ENCODE assay signal across 7 mouse cellular contexts in genomic region chr3:95930471-95930789, GRCm38 (mm10). TPM values are rescaled to one million over a fixed set of nuclear protein-coding genes. Genes with fewer than 3 reads are reported as not detected.
DNase-seq lines count a peak whose midpoint lies in the region; ATAC-seq and TF ChIP-seq lines count a peak whose summit lies in the region.

No protein-coding gene starts in this region.

- H3K9me3 ChIP-seq in forebrain, embryonic 12.5 days = no peaks in the 10 kb centered on the region
- H3K9me3 ChIP-seq in liver, embryonic 14.5 days (ENCODE audit: control insufficient read depth, low read length) = no peaks in the 10 kb centered on the region

- peak overlapping the region; percentile 69 for H3K4me2 ChIP-seq in forebrain, embryonic 12.5 days
- peak overlapping the region; percentile 90 for H3K4me2 ChIP-seq in liver, embryonic 14.5 days (ENCODE audit: low read depth)

- no peak for ATAC-seq in forebrain, embryonic 12.5 days (ENCODE audit: low FRiP score)
- no peak for ATAC-seq in liver, embryonic 14.5 days (ENCODE audit: insufficient read depth)
- ATAC-seq in frontal cortex, adult (ENCODE audit: low TSS enrichment) = no peak

- intact Hi-C loops in gastrocnemius, postnatal 36 days (cut with DNase I) = no loop called here

- TF ChIP-seq EP300 in liver, embryonic 14.5 days (IDR thresholded peaks at IDR 0.05; ENCODE audit: low read depth) = no peak

- peak overlapping the region; percentile 85 for H3K4me3 ChIP-seq in forebrain, embryonic 12.5 days (replicated peaks)
- H3K4me3 ChIP-seq in liver, embryonic 14.5 days (ENCODE audit: insufficient read depth in 1 of 2, low read depth in 2 of 2, low read length in 2 of 2) = peak overlapping the region; percentile 96 to 99

- 4% methylated on average over 5 of the region's 5 CpGs for WGBS in forebrain, embryonic 12.5 days
- WGBS in liver, embryonic 14.5 days (ENCODE audit: insufficient replicate concordance) = 0% methylated on average over 5 of the region's 5 CpGs

- H3K9ac ChIP-seq in forebrain, embryonic 12.5 days = peak overlapping the region; percentile 98
- H3K9ac ChIP-seq in liver, embryonic 14.5 days (replicated peaks) = peak overlapping the region; percentile 100

- H3K4me1 ChIP-seq in forebrain, embryonic 12.5 days = peaks cover 24% of the 10 kb centered on the region
- H3K4me1 ChIP-seq in liver, embryonic 14.5 days (replicated peaks; ENCODE audit: control insufficient read depth in 2 of 2, insufficient read depth in 2 of 2, low read length in 1 of 2) = peaks cover 14 to 19% of the 10 kb centered on the region in 2 experiments

- no peak for TF ChIP-seq CTCF in liver, embryonic 14.5 days (IDR thresholded peaks at IDR 0.05; ENCODE audit: low read depth)

- peak overlapping the region; percentile 89 for H3K27ac ChIP-seq in forebrain, embryonic 12.5 days
- peak overlapping the region; percentile 85 for H3K27ac ChIP-seq in liver, embryonic 14.5 days

- no peaks in the 10 kb centered on the region for H3K27me3 ChIP-seq in forebrain, embryonic 12.5 days
- no peaks in the 10 kb centered on the region for H3K27me3 ChIP-seq in liver, embryonic 14.5 days (ENCODE audit: control insufficient read depth, insufficient read depth, low read length)

- peaks cover 22% of the 10 kb centered on the region for H3K36me3 ChIP-seq in forebrain, embryonic 12.5 days (replicated peaks)
- peaks cover 19% of the 10 kb centered on the region for H3K36me3 ChIP-seq in liver, embryonic 14.5 days (replicated peaks; ENCODE audit: control insufficient read depth, insufficient read depth, low read depth)

- DNase-seq in 3T3-L1 (ENCODE audit: low read depth, low spot score) (peak; percentile 47), A20 (ENCODE audit: low read depth, low spot score) (peak; percentile 52)
- peak in 2 of 3 experiments; percentile 17 to 55 for DNase-seq in liver, embryonic 14.5 days (ENCODE audit: low read depth in 3 of 3, low spot score in 3 of 3)
- DNase-seq in gastrocnemius, postnatal 36 days = no peak
- DNase-seq in gastrocnemius, adult 18-20 months (ENCODE audit: low spot score) = no peak

RNA-seq across cellular contexts. Expression of gene Anp32e, which starts 1.4 kb away (rescaled TPM):
- polyA plus RNA-seq in forebrain, embryonic 12.5 days (2016; fragmentation: Nextera tagmentation; extraction: Ambion mirVana) = 405 and 446 TPM in 2 replicates
- 39.5 and 104 TPM in 2 replicates for polyA plus RNA-seq in liver, embryonic 14.5 days (2012; rRNA removed)
- 39.5 and 45.3 TPM in 2 replicates for polyA plus RNA-seq in liver, embryonic 14.5 days (2014; fragmentation: Nextera tagmentation; extraction: Ambion mirVana)
- total RNA-seq in gastrocnemius, postnatal 36 days (2021) = 10 to 100 TPM; 67.1 to 71.1 TPM
- 10 to 100 TPM; 75.9 to 97.2 TPM for total RNA-seq in gastrocnemius, adult 18-20 months (2021)

RNA-seq across cellular contexts. Expression of gene Car14, which starts 25.9 kb away (rescaled TPM):
- 26.3 and 32.1 TPM in 2 replicates for polyA plus RNA-seq in forebrain, embryonic 12.5 days (2016; fragmentation: Nextera tagmentation; extraction: Ambion mirVana)
- polyA plus RNA-seq in liver, embryonic 14.5 days (2012; rRNA removed) = 4.8 and 5.3 TPM in 2 replicates
- polyA plus RNA-seq in liver, embryonic 14.5 days (2014; fragmentation: Nextera tagmentation; extraction: Ambion mirVana) = 9.3 and 11.1 TPM in 2 replicates
- 10 to 100 TPM; 71.9 to 92.1 TPM for total RNA-seq in gastrocnemius, postnatal 36 days (2021)
- total RNA-seq in gastrocnemius, adult 18-20 months (2021) = 10 to 100 TPM; 54.2 to 76.9 TPM

RNA-seq across cellular contexts. Expression of gene Aph1a, which starts 36.7 kb away (rescaled TPM):
- polyA plus RNA-seq in forebrain, embryonic 12.5 days (2016; fragmentation: Nextera tagmentation; extraction: Ambion mirVana) = 32.2 and 37.5 TPM in 2 replicates
- polyA plus RNA-seq in liver, embryonic 14.5 days (2012; rRNA removed) = 26.2 and 28.6 TPM in 2 replicates
- 14.0 and 16.1 TPM in 2 replicates for polyA plus RNA-seq in liver, embryonic 14.5 days (2014; fragmentation: Nextera tagmentation; extraction: Ambion mirVana)
- 10 to 100 TPM; 41.7 to 48.0 TPM for total RNA-seq in gastrocnemius, postnatal 36 days (2021)
- total RNA-seq in gastrocnemius, adult 18-20 months (2021) = 10 to 100 TPM; 41.0 to 50.4 TPM

RNA-seq across cellular contexts. Expression of gene BC028528, which starts 38.6 kb away (rescaled TPM):
- polyA plus RNA-seq in forebrain, embryonic 12.5 days (2016; fragmentation: Nextera tagmentation; extraction: Ambion mirVana) = 8.4 and 10.1 TPM in 2 replicates
- polyA plus RNA-seq in liver, embryonic 14.5 days (2012; rRNA removed) = 3.2 and 5.1 TPM in 2 replicates
- 3.8 and 5.1 TPM in 2 replicates for polyA plus RNA-seq in liver, embryonic 14.5 days (2014; fragmentation: Nextera tagmentation; extraction: Ambion mirVana)
- total RNA-seq in gastrocnemius, postnatal 36 days (2021) = 1 to 10 TPM; 1.8 to 4.0 TPM
- total RNA-seq in gastrocnemius, adult 18-20 months (2021) = 1 to 10 TPM; 1.7 to 2.2 TPM

RNA-seq across cellular contexts. Expression of gene Ciart, which starts 48.4 kb away (rescaled TPM):
- polyA plus RNA-seq in forebrain, embryonic 12.5 days (2016; fragmentation: Nextera tagmentation; extraction: Ambion mirVana) = 4.1 and 4.9 TPM in 2 replicates
- 0.57 and 0.73 TPM in 2 replicates for polyA plus RNA-seq in liver, embryonic 14.5 days (2012; rRNA removed)
- polyA plus RNA-seq in liver, embryonic 14.5 days (2014; fragmentation: Nextera tagmentation; extraction: Ambion mirVana) = 0.32 and 0.53 TPM in 2 replicates
- total RNA-seq in gastrocnemius, postnatal 36 days (2021) = 1 to 10 TPM; 4.4 to 7.9 TPM
- 1 to 10 TPM; 3.5 to 6.3 TPM for total RNA-seq in gastrocnemius, adult 18-20 months (2021)

Comparison
In these comparisons a context has a peak if more than half of its experiments do, and no peak if none do; other contexts are left out.
1. DNase-seq: peak in 3T3-L1 (single experiment), A20 (single experiment) and liver, embryonic 14.5 days (2 of 3); none in gastrocnemius, postnatal 36 days (0 of 2) and gastrocnemius, adult 18-20 months (single experiment).